Mouse (Mus musculus) B cell, adult 2 months (primary cell): ENCODE results near the gene Actg1.

Experiments
- DNase-seq, 2 experiments: peaks; one replicate each; pipeline ENCODE4 v3.0.0; 2022

Gene Actg1

GRCm38 (mm10) chr11:120347791-120348683 lies at the start of gene Actg1:
Gene Actg1 (minus strand): TSS chr11:120348542.
- DNase-seq = peak; percentile 84 to 87

GRCm38 (mm10) chr11:120397602-120398001 lies 49.3 kb upstream of the Actg1 start:
- DNase-seq = no peak

GRCm38 (mm10) chr11:120395661-120396060 lies 47.3 kb upstream of the Actg1 start:
- no peak for DNase-seq

- DNase-seq = no peak
These were observed 40.2 kb upstream of the Actg1 start for GRCm38 (mm10) chr11:120388580-120388979.

- DNase-seq = no peak
These were observed 38.8 kb upstream of the Actg1 start for GRCm38 (mm10) chr11:120387157-120387556.

- DNase-seq = no peak
These were observed 38.3 kb upstream of the Actg1 start for GRCm38 (mm10) chr11:120386632-120387031.

GRCm38 (mm10) chr11:120382509-120382908 lies 34.2 kb upstream of the Actg1 start:
- no peak for DNase-seq

GRCm38 (mm10) chr11:120381157-120381556 lies 32.8 kb upstream of the Actg1 start:
- no peak for DNase-seq

- DNase-seq = no peak
These were observed 31.9 kb upstream of the Actg1 start for GRCm38 (mm10) chr11:120380271-120380670.

- DNase-seq = peak; percentile 94
These were observed 30.5 kb upstream of the Actg1 start, which contains the start of gene Faap100 for GRCm38 (mm10) chr11:120378611-120379540. Gene Faap100 (minus strand): TSS chr11:120378764.

GRCm38 (mm10) chr11:120378031-120378610 lies 29.8 kb upstream of the Actg1 start:
- DNase-seq = peak in 1 of 2 experiments; percentile 16

GRCm38 (mm10) chr11:120377337-120377736 lies 29.0 kb upstream of the Actg1 start:
- no peak for DNase-seq

GRCm38 (mm10) chr11:120376302-120377160 lies 28.2 kb upstream of the Actg1 start:
- no peak for DNase-seq

- no peak for DNase-seq
These were observed 27.0 kb upstream of the Actg1 start for GRCm38 (mm10) chr11:120375324-120375723.

- DNase-seq = no peak
These were observed 25.7 kb upstream of the Actg1 start for GRCm38 (mm10) chr11:120373820-120374586.

GRCm38 (mm10) chr11:120373025-120373424 lies 24.7 kb upstream of the Actg1 start:
- DNase-seq = no peak

GRCm38 (mm10) chr11:120369656-120370055 lies 21.3 kb upstream of the Actg1 start:
- DNase-seq = peak; percentile 79 to 81

GRCm38 (mm10) chr11:120366443-120367027 lies 18.2 kb upstream of the Actg1 start:
- DNase-seq = no peak

- no peak for DNase-seq
These were observed 14.5 kb upstream of the Actg1 start for GRCm38 (mm10) chr11:120362891-120363290.

- DNase-seq = no peak
These were observed 13.0 kb upstream of the Actg1 start, which contains the start of gene Fscn2 for GRCm38 (mm10) chr11:120361295-120361694. Gene Fscn2 (plus strand): TSS chr11:120361534.

- no peak for DNase-seq
These were observed 12.4 kb upstream of the Actg1 start for GRCm38 (mm10) chr11:120360755-120361154.
